Mouse (Mus musculus) hindbrain, embryonic 13.5 days (tissue): ENCODE results near the gene Hist1h2ak. TPM values are rescaled to one million over a fixed set of nuclear protein-coding genes. Genes with fewer than 3 reads are reported as not detected.
"Not testable (repeated sequence)": the region's sequence is repeated elsewhere in the genome, so short reads cannot be mapped to it uniquely, and the experiment has no call there.

ENCODE experiments used
- ATAC-seq: fragments of 200-750 bp; cut with Nextera tagmentation; 2 replicates; pipeline ENCODE4 v1.8.0; 2017; ENCODE audit warnings: moderate TSS enrichment; ENCODE audit not compliant: low FRiP score
- H3K27ac ChIP-seq: fragments of 300-500 bp; sonication (generic); 2 replicates; pipeline ENCODE4 v1.5.1; 2015; ENCODE audit warnings: inconsistent platforms, mild to moderate bottlenecking, moderate library complexity
- H3K27me3 ChIP-seq: fragments of 300-500 bp; sonication (generic); 2 replicates; pipeline ENCODE4 v1.6.1; 2015; ENCODE audit warnings: mild to moderate bottlenecking, inconsistent platforms
- H3K36me3 ChIP-seq: fragments of 300-500 bp; sonication (generic); 2 replicates; pipeline ENCODE4 v1.6.1; 2015; ENCODE audit warnings: mild to moderate bottlenecking, inconsistent platforms
- H3K4me1 ChIP-seq: fragments of 300-500 bp; sonication (generic); replicated peaks from 2 replicates; pipeline ENCODE4 v1.6.1; 2015; ENCODE audit warnings: inconsistent platforms
- H3K4me2 ChIP-seq: fragments of 300-500 bp; sonication (generic); 2 replicates; pipeline ENCODE4 v1.6.1; 2015; ENCODE audit warnings: inconsistent platforms, mild to moderate bottlenecking, moderate library complexity
- H3K4me3 ChIP-seq: fragments of 300-500 bp; sonication (generic); 2 replicates; pipeline ENCODE4 v1.5.1; 2015; ENCODE audit warnings: mild to moderate bottlenecking, inconsistent platforms
- H3K9ac ChIP-seq: fragments of 300-500 bp; sonication (generic); 2 replicates; pipeline ENCODE4 v1.6.1; 2015; ENCODE audit warnings: mild to moderate bottlenecking, inconsistent platforms
- H3K9me3 ChIP-seq: fragments of 300-500 bp; sonication (generic); 2 replicates; pipeline ENCODE4 v1.6.1; 2016; ENCODE audit warnings: inconsistent platforms
- WGBS: fragments of 180-500 bp; shearing (Covaris S2); methylation state at CpG from one replicate; pipeline ENCODE4 v1.1.7; 2015; 5-methylcytosine and 5-hydroxymethylcytosine counted together
- polyA plus RNA-seq: library from polyadenylated mRNA; unstranded; fragments of >200 nt; fragmentation: Nextera tagmentation; extraction: Ambion mirVana; gene quantifications from 2 replicates; pipeline ENCODE4 v1.2.1, GENCODE M21; 2015

Hist1h2ak gene
- polyA plus RNA-seq, 1 experiment from 2014 or later, result 10.4 TPM

DNA sequence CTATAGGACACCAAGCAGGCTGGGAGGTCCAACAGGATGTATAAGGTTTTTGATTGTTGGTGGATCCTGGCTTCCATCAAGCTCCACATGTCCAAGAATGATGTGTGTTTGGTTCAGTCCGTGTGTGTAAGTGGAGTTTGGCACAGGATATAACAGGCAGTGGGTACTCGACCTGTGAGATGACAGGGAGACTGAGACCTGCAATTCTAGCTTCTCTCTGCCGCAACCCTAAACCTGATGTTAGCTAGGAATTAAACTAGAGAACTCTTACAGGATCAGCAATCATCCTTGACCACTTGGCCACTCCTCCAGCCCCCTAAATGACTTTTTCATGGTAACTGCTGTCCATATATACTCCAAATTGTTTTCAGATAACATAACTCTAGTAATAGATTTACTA, 1.3 kb downstream of the Hist1h2ak start:
- 0 out of 2 replicates have a peak overlapping the region, but pooled peaks have one; percentile 48 for H3K27ac ChIP-seq
- H3K4me1 ChIP-seq, result peaks cover 34% of the 10 kb centered on the region
- no peaks in the 10 kb centered on the region for H3K27me3 ChIP-seq
- no peaks in the 10 kb centered on the region for H3K9me3 ChIP-seq
- H3K36me3 ChIP-seq, result no peaks in the 10 kb centered on the region
- H3K4me3 ChIP-seq, result no peak overlapping the region
- ATAC-seq, result no peak
- 0 out of 2 replicates have a peak overlapping the region, but pooled peaks have one; percentile 76 for H3K4me2 ChIP-seq
- WGBS, result 51% methylated on average over 3 of the region's 3 CpGs
- no peak overlapping the region for H3K9ac ChIP-seq

DNA sequence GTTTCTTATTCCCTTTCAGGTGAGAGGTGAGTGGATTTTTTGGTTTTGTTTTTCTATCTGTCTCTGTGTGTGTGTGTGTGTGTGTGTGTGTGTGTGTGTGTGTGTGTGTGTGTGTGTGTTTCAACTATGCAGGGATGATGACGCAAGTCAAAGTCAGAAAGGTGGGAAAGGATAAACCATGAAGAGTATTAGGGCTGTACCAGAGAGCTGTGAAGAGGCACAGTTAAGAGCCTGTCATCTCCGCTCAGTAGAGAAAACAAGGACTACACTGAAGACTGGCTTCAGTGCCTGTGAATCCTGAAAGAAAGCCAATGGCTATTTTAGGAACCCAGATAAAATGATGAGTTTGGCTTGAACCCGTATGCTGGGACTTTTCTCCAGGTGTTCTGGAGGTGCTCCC, 1.8 kb downstream of the Hist1h2ak start:
- Histone ChIP-seq H3K27ac (no peak overlapping the region), H3K27me3 (no peaks in the 10 kb centered on the region), H3K4me1 (peaks cover 37% of the 10 kb centered on the region), H3K36me3 (no peaks in the 10 kb centered on the region), H3K4me2 (no peak overlapping the region), H3K9me3 (no peaks in the 10 kb centered on the region), H3K4me3 (no peak overlapping the region), H3K9ac (no peak overlapping the region)
- 82% methylated on average over 3 of the region's 3 CpGs for WGBS
- ATAC-seq, result no peak

DNA sequence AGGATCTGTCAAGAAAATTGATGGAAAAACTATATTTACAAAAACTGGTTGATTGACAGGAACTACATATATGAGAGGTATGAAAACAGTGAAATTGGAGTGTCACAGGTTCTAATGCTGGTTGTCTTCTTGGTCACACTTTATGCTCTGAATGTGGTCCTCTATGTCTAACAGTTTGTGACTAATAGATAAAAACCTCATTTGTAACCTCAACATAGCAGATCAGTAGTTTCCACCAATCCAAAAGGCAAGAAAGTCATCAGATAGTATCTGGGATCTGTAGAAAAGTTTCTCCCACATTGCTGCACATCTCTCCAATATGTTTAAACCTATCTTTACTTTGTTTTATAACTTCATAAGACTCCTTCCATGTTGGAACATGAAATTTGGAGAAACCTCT, 2.2 kb downstream of the Hist1h2ak start:
- no peak overlapping the region for H3K4me2 ChIP-seq
- no peak overlapping the region for H3K4me3 ChIP-seq
- H3K4me1 ChIP-seq, result peaks cover 37% of the 10 kb centered on the region
- H3K27ac ChIP-seq, result no peak overlapping the region
- H3K9me3 ChIP-seq, result no peaks in the 10 kb centered on the region
- H3K9ac ChIP-seq, result no peak overlapping the region
- no peaks in the 10 kb centered on the region for H3K36me3 ChIP-seq
- H3K27me3 ChIP-seq, result no peaks in the 10 kb centered on the region
- no peak for ATAC-seq

DNA sequence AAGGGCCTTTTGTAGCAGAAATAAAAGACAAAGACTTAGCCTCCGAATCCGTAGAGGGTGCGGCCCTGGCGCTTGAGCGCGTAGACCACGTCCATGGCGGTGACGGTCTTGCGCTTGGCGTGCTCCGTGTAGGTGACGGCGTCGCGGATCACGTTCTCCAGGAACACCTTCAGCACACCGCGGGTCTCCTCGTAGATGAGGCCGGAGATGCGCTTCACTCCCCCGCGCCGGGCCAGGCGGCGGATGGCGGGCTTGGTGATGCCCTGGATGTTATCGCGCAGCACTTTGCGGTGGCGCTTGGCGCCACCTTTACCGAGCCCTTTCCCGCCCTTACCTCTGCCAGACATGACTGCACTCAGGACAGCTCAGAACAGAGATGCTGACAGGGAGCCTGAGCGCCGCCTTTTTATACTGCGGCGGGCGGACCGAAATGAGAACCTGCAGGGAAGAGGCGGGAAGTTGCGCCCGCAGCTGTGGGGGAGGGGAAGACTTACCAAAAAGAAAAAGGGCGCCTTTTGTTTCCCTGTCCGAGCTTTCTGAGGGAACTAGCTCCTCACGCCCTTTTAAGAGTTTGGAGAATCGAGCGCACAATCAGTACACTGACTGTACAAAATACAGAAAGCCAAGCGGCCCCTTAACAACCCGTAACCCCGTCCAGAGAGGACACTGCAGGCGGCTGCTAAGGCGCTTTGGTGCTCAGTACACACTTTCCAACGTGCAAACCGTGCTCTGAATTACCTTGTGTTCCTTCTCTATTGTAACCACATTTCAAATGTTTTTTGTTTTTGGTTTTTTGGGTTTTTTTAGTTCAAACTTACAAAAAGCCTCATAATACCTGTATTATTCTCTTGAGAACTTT, 3.2 kb downstream of the Hist1h2ak start, which contains the start of gene Hist1h4k:
Gene Hist1h4k, minus strand, starts transcription at position 347 of the 859 bp plus-strand sequence.
- Histone ChIP-seq H3K4me2 (peak within 1 kb of the TSS; percentile 84), H3K9ac (peak within 1 kb of the TSS; percentile 79), H3K4me3 (peak within 1 kb of the TSS; percentile 57), H3K4me1 (peaks cover 37% of the 10 kb centered on the region), H3K27ac (peak within 1 kb of the TSS; percentile 93)
- ATAC-seq, result peak; percentile 87
- WGBS, result under 1% methylated on average over 47 of the region's 56 CpGs
- H3K36me3 ChIP-seq, H3K27me3 ChIP-seq, H3K9me3 ChIP-seq: not testable (repeated sequence)

DNA sequence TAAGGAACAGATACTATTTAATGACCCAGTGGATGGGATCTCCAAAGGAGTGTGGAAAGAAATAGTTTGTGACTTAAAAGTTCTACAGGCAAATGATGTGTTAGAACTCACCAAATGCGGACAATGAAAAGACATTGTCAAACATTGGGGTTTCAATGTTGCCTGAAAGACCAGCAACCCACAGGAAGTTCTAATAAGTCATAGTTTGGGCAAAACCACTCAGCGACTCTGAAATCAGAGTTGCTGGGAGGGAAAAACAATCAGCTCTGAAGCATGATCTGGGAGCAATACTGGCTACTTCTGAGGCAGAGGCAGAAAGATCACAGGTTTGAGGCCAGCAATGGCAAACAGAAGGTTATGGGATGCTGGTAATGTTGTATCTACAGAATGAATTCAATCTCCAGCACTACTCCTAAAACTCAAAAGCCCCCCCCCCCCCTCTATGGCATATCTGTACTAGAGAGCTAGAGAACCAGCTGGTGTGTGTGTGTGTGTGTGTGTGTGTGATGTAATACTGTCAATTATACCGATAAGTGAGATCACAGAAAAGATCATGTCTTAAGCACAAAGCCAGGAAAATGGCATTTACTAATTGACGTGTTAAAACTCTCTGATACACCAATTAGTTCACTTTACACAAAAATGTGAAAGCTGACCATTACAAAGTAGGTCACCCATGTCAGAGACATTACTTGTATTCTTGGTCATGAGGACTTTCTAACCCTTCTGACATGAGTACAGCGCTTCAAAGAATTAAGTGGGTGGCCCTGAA, 4.1 kb downstream of the Hist1h2ak start:
- no peak for ATAC-seq
- Histone ChIP-seq H3K27ac (peak overlapping the region; percentile 93), H3K4me2 (peak overlapping the region; percentile 84), H3K27me3 (no peaks in the 10 kb centered on the region), H3K36me3 (no peaks in the 10 kb centered on the region), H3K4me3 (peak overlapping the region; percentile 57), H3K4me1 (peaks cover 34% of the 10 kb centered on the region), H3K9ac (peak overlapping the region; percentile 79), H3K9me3 (no peaks in the 10 kb centered on the region)
- 5% methylated on average over 5 of the region's 5 CpGs for WGBS

DNA sequence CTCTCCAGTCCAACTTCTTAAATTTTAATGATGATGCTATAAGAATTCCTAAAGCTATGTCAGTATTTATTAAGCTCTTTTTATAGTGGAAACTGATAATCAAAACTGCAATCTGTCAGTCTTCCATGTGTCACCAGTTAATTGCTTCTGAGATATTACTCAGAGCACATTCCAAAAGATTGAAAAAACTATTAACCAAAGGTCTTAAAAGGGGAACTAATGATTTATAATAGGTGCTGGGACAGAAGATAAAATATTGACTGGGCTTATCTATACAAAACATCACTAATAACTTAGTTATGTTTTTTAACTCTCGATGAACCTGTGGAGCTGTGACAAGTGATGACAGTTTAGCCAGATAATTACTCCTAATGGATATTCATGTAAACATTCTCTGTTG, 8.6 kb downstream of the Hist1h2ak start:
- Histone ChIP-seq H3K36me3 (no peaks in the 10 kb centered on the region), H3K27ac (no peak overlapping the region), H3K4me2 (no peak overlapping the region), H3K4me3 (no peak overlapping the region), H3K9me3 (no peaks in the 10 kb centered on the region), H3K4me1 (peaks cover 20% of the 10 kb centered on the region), H3K9ac (no peak overlapping the region), H3K27me3 (no peaks in the 10 kb centered on the region)
- 98% methylated on average over 1 of the region's 1 CpGs for WGBS
- ATAC-seq, result no peak

DNA sequence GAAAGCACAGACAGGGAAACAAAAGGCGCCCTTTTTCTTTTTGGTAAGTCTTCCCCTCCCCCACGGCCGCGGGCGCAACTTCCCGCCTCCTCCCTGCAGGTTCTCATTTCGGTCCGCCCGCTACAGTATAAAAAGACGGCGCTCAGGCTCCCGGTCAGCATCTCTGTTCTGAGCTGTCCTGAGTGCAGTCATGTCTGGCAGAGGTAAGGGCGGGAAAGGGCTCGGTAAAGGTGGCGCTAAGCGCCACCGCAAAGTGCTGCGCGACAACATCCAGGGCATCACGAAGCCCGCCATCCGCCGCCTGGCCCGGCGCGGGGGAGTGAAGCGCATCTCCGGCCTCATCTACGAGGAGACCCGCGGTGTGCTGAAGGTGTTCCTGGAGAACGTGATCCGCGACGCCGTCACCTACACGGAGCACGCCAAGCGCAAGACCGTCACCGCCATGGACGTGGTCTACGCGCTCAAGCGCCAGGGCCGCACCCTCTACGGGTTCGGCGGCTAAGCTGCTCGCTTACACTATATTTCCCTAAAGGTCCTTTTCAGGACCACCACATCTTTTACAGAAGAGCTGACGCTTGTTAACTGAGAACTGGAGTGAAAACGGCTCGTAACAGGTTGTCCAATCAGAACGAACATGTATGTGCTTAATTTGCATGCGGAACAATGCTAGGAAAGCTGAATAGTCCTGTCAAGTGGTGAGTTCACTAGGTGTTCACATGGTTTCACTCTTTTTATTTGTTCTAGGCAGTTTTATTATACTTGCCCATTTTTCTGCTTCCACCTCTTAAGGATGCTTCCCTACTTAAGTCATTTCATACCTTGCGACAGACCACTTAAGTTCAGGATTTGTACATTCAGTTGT, 18.5 kb downstream of the Hist1h2ak start, which contains the start of gene Hist1h4j:
Gene Hist1h4j, plus strand, starts transcription at position 159 of the 862 bp plus-strand sequence.
- H3K27me3 ChIP-seq, H3K36me3 ChIP-seq, H3K9me3 ChIP-seq: not testable (repeated sequence)
- peak; percentile 89 for ATAC-seq
- peak within 1 kb of the TSS; percentile 72 for H3K4me2 ChIP-seq
- peaks cover 16% of the 10 kb centered on the region for H3K4me1 ChIP-seq
- peak within 1 kb of the TSS; percentile 79 for H3K9ac ChIP-seq
- WGBS, result under 1% methylated on average over 51 of the region's 56 CpGs
- peak within 1 kb of the TSS; percentile 54 for H3K4me3 ChIP-seq
- peak within 1 kb of the TSS; percentile 97 for H3K27ac ChIP-seq

DNA sequence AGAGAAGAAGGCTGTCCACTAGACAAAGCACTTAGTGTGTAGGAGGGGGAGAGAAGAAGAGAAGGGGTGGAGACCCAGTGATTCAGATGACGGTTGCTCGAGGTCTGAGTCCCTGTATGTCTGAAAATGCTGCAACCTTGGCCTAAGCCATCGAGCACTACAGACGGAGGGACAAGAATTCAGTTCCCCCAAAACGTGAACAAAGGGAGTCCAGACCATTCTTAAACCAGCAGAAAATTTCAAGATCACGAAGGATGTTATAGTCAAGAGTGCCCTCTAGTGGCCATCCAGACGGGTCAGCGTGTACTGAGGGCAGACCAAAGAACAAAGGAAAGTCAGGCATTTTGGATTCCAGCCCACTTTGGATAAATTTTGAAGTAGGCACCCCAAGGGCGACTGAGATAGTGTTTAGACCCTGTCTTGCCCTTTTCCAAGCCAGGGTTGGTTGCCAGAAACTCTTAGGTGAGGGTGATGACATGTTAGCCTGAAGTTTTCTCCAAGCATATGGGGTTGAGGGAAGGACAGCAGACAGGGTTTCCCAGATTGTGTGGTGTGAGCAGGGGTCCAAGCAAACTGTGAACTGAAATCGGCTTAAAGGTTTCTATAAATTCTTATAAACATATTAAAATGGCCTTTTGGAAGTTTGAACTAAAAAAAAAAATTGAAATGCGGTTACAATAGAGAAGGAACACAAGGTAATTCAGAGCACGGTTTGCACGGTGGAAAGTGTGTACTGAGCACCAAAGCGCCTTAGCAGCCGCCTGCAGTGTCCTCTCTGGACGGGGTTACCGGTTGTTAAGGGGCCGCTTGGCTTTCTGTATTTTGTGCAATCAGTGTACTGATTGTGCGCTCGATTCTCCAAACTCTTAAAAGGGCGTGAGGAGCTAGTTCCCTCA, 19.4 kb downstream of the Hist1h2ak start:
- Histone ChIP-seq H3K4me3 (peak overlapping the region; percentile 54), H3K4me2 (peak overlapping the region; percentile 72), H3K27me3 (no peaks in the 10 kb centered on the region), H3K4me1 (peaks cover 16% of the 10 kb centered on the region), H3K36me3 (0 out of 2 replicates have a peak, but pooled peaks cover 2% of the 10 kb centered on the region), H3K9me3 (no peaks in the 10 kb centered on the region), H3K27ac (peak overlapping the region; percentile 97), H3K9ac (peak overlapping the region; percentile 79)
- ATAC-seq, result peak; percentile 85
- under 1% methylated on average over 21 of the region's 21 CpGs for WGBS

DNA sequence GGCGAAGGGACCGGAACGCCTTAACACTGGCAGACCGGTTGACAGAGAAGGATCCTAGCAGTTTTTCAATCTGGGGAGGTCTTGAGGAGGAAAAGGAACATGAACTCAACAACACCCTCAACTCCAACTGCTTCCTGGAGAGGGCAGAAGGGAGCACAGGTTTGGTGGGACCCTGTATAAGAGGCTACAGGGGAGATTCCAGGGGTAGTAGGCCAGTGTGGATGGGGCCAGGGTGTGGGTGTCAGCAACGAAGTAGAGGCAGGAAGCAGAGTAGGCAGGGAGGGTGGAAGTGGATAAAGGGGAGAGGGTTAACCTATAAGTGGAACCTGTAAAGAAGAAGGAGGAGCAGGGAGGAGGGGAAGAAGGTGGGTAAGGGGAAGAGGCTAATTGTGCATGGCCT, 20.2 kb downstream of the Hist1h2ak start:
- ATAC-seq, result peak; percentile 19
- peak overlapping the region; percentile 97 for H3K27ac ChIP-seq
- WGBS, result 65% methylated on average over 5 of the region's 5 CpGs
- no peaks in the 10 kb centered on the region for H3K27me3 ChIP-seq
- H3K36me3 ChIP-seq, result no peaks in the 10 kb centered on the region
- H3K4me2 ChIP-seq, result no peak overlapping the region
- no peaks in the 10 kb centered on the region for H3K9me3 ChIP-seq
- H3K4me1 ChIP-seq, result peaks cover 16% of the 10 kb centered on the region
- no peak overlapping the region for H3K4me3 ChIP-seq
- H3K9ac ChIP-seq, result no peak overlapping the region

DNA sequence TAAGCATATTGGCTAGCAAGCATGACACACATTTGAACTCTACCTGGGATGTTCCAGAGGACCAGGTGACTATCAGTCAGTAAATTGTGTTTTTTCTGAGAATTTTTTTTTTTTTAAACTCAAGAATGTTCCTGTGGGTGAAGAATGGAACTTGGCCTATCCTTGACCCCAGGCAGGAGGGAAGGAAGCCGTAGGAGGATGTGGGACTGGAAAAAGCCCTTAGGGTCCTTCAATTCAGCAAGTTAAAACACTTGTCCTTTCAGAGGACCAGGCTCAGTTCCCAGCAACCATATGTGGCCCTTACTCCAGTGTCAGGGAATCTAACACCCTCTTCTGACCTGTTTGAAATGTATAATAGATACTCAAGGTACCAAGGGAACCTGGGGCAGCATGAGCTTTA, 24.1 kb downstream of the Hist1h2ak start:
- ATAC-seq, result no peak
- H3K4me1 ChIP-seq, result peaks cover 12% of the 10 kb centered on the region
- no peak overlapping the region for H3K27ac ChIP-seq
- no peaks in the 10 kb centered on the region for H3K27me3 ChIP-seq
- no peaks in the 10 kb centered on the region for H3K9me3 ChIP-seq
- H3K9ac ChIP-seq, result no peak overlapping the region
- WGBS, result 69% methylated on average over 1 of the region's 1 CpGs
- H3K36me3 ChIP-seq, result no peaks in the 10 kb centered on the region
- no peak overlapping the region for H3K4me2 ChIP-seq
- no peak overlapping the region for H3K4me3 ChIP-seq

DNA sequence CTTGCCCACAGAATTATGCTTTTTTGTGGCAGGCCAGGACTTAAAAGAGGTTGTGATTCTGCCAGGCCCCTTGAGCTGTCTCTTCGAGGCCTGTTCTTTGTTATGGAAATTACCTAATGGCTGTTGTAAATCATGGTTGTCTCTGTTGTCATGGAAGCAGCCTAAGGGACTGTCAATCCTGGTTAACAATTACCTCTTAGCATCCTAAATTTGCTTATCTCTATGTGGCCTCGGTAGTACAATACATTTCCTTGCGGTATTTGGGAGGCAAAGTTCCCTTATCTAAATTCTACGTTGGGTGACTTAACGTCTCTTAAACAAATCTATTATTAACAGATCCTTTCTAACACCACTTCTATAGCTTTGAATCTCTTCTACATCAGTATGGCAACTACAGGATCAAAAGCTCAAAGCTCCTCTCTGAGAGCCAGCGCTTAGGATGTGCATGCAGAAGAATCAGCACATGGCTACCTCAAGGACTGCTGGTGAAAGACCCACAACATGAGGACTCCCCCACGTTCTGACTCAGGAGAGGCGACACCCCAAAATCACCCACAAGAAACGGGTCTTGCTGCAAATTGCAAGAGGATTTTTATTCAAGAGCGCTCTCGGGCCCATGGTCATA, 25.6 kb downstream of the Hist1h2ak start:
- Histone ChIP-seq H3K27me3 (no peaks in the 10 kb centered on the region), H3K27ac (peak overlapping the region; percentile 63), H3K9ac (no peak overlapping the region), H3K4me2 (no peak overlapping the region), H3K36me3 (no peaks in the 10 kb centered on the region), H3K4me3 (no peak overlapping the region), H3K4me1 (peaks cover 7% of the 10 kb centered on the region; the same call in 1 of the 2 replicates), H3K9me3 (no peaks in the 10 kb centered on the region)
- ATAC-seq, result peak; percentile 66
- WGBS, result 17% methylated on average over 11 of the region's 11 CpGs
